Mouse (Mus musculus): ENCODE measurements around the gene Hnmt.

Gene Hnmt

DNA sequence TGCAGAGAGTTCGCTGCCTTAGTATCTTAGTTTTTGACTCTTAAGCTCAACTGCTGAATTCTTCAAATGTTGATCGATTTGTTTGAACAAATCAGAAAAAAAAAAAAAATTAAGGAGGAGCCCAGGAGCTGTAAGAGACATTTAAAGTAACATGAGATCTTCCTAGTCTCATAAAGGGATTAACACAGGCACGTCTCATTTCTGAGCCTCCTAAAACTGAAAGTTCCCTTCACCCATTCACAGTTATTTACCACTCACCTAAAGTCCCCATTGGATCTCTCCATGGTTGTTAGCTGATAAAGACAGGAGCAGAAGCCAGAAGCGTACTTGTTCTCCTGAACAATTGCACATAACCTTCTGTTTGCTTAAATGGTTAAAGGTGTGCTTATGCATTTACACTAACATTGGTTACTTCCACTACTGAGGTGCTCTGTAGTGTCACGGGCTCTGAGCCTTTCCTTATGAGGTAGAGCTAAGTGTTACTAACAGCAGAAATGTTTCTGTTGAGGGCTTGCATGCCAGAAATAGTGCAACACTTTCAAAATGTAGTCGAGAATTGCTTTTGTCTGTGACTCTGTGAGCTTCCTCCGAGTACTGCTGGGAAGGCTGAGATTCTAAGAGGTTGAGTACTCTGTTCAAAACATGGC is at the start of gene Hnmt:
Gene Hnmt (minus strand): TSS at position 51 of the 647 bp plus-strand sequence.
- TF ChIP-seq GATA4 (IDR thresholded peaks at IDR 0.05; ENCODE audit: insufficient replicate concordance, low read length), result no peak

- no peak for TF ChIP-seq GATA4 (IDR thresholded peaks at IDR 0.05; ENCODE audit: insufficient replicate concordance, low read length)
Measured at GRCm38 (mm10) chr2:24096495-24096894, 47.3 kb upstream of the Hnmt start, which contains the start of gene Tbpl2. TSS of gene Tbpl2 (minus strand) at chr2:24096595.

- no peak for TF ChIP-seq GATA4 (IDR thresholded peaks at IDR 0.05; ENCODE audit: insufficient replicate concordance, low read length)
Measured at GRCm38 (mm10) chr2:24090921-24091320, 41.7 kb upstream of the Hnmt start.

DNA sequence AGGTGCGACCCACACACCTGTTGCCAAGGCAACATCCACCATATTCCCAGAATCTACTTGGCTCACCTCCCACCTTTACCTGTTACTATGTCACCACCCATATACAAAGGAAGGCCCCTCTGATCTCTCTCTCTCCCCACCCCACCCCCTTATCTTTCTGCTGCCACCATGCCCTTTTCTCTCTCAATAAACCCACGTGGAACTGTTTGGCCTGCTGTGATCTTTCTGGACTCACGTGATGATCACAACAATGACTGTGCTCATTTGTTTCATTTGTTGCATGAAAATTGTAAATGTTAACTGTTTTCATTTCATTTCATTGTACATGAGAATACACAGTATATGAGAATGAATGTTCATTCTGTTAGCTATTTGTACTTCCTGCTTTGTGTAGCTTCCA is 1.3 kb upstream of the Hnmt start:
- TF ChIP-seq GATA4 (IDR thresholded peaks at IDR 0.05; ENCODE audit: insufficient replicate concordance, low read length), result no peak

DNA sequence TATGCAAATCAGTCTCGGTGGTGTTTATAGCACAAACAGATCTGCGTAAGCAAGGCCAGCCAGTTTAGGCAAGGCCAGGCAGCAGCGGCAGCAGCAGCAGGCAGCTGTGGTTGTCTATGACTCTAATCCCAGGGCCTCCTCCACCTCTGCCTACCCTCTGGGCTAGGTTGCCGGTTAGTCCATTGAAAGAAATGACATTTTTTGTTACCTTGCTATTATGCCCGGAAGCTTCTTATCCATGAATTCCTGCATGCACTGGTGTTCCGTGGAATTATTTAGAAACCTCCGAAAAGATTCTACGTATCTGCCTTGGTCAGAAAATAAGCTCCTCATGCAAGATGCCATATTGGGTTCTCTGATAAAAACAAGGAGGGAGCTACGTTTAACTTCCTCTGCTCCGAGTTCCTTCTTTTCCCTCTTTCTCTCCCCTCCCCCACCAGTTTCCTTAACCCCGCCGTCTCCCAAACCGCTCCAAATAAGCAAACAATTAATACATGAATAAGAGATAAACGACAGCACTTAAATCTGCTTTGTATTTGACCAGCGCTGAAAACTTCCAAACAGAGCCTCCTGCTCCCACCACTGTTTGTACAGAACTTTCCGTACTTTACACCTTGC is 605 bp downstream of the Hnmt start:
- TF ChIP-seq GATA4 (IDR thresholded peaks at IDR 0.05; ENCODE audit: insufficient replicate concordance, low read length), result no peak

GRCm38 (mm10) chr2:24047551-24048479 is 1.4 kb downstream of the Hnmt start:
- TF ChIP-seq GATA4 (IDR thresholded peaks at IDR 0.05; ENCODE audit: insufficient replicate concordance, low read length), result no peak

- no peak for TF ChIP-seq GATA4 (IDR thresholded peaks at IDR 0.05; ENCODE audit: insufficient replicate concordance, low read length)
Measured at GRCm38 (mm10) chr2:24042901-24043300, 6.3 kb downstream of the Hnmt start.

- no peak for TF ChIP-seq GATA4 (IDR thresholded peaks at IDR 0.05; ENCODE audit: insufficient replicate concordance, low read length)
Measured at GRCm38 (mm10) chr2:24040531-24040930, 8.7 kb downstream of the Hnmt start.

- TF ChIP-seq GATA4 (IDR thresholded peaks at IDR 0.05; ENCODE audit: insufficient replicate concordance, low read length), result no peak
Measured at GRCm38 (mm10) chr2:24018966-24019365, 30.2 kb downstream of the Hnmt start.

- TF ChIP-seq GATA4 (IDR thresholded peaks at IDR 0.05; ENCODE audit: insufficient replicate concordance, low read length), result no peak
Measured at GRCm38 (mm10) chr2:24014957-24015356, 34.2 kb downstream of the Hnmt start.

- no peak for TF ChIP-seq GATA4 (IDR thresholded peaks at IDR 0.05; ENCODE audit: insufficient replicate concordance, low read length)
Measured at GRCm38 (mm10) chr2:23999323-23999722, 49.9 kb downstream of the Hnmt start.

- TF ChIP-seq GATA4 (IDR thresholded peaks at IDR 0.05; ENCODE audit: insufficient replicate concordance, low read length), result no peak
Measured at GRCm38 (mm10) chr2:23998836-23999235, 50.4 kb downstream of the Hnmt start.

DNA sequence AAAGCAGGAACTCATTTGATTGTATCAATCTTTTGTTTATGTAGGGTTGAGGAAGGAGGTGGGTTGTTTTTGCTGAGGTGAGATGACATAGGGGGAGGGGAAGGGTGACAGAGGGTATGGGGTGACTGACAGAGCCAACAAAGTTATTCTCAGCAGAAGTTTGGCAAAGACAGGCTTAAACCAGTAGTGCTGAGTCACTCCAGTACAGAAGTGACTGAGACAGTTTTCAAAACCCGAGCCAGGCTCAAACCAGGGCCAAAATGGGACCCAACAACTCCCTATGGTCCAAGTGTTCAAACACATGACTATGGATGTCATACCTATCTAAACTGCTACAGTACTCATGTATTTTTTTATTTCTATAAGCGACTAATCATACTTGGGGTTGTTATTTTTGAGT is 52.4 kb downstream of the Hnmt start:
- TF ChIP-seq GATA4 (IDR thresholded peaks at IDR 0.05; ENCODE audit: insufficient replicate concordance, low read length), result no peak

DNA sequence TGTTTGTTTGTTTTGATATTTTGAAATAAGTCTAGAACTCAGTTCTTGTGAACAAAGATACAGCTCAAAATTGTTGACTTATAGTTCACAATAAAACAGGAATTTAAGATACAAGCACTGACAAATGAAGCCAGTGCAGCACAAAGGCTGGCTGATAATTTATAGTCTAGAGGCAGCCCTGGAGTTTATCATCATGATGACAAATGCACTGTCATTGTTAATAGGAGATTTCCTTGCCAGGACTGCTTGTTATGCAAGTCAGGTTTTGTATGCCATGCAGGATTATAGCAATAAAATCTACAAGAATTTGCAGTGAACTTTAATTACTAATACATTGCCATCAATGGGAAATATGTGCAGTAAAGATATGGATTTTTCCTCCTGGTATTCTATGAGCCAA is 61.9 kb downstream of the Hnmt start:
- TF ChIP-seq GATA4 (IDR thresholded peaks at IDR 0.05; ENCODE audit: insufficient replicate concordance, low read length), result no peak

- TF ChIP-seq GATA4 (IDR thresholded peaks at IDR 0.05; ENCODE audit: insufficient replicate concordance, low read length), result no peak
Measured at GRCm38 (mm10) chr2:23983343-23983742, 65.9 kb downstream of the Hnmt start.

DNA sequence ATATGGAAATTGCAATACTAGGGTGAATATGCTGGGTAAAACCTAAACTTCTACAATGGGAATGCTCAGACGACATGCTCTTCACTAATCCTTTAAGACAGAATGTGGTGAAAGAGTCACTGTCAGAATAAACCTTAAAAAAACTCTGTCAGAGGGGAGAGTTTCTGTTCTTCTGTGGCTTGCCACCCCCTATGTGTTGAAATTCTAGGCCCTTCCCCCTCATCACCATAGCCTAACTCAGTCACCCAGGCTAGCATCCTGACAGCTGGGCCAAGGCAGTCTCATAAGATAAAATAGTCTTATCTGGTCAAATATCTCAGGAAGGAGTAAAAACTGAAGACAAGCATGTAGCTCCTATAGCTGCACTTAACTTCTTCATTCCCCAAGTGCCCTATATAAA is 66.3 kb downstream of the Hnmt start:
- TF ChIP-seq GATA4 (IDR thresholded peaks at IDR 0.05; ENCODE audit: insufficient replicate concordance, low read length), result no peak

Data from liver, adult (tissue).